Mouse (Mus musculus): ENCODE measurements at regions not wholly inside any gene's neighbourhood (a gene's known extent, or its start where the extent isn't known, plus 50 kb on each side); places are given as distances from the start of the nearest gene placed in this dataset.

GRCm38 (mm10) chr13:20661243-20661642 lies 132.7 kb upstream of the Aoah start:
- no peak for DNase-seq (ENCODE audit: low spot score in 2 of 2)

- DNase-seq (ENCODE audit: low spot score in 2 of 2) = no peak
Measured at GRCm38 (mm10) chr13:20678754-20679153, 115.2 kb upstream of the Aoah start.

DNA sequence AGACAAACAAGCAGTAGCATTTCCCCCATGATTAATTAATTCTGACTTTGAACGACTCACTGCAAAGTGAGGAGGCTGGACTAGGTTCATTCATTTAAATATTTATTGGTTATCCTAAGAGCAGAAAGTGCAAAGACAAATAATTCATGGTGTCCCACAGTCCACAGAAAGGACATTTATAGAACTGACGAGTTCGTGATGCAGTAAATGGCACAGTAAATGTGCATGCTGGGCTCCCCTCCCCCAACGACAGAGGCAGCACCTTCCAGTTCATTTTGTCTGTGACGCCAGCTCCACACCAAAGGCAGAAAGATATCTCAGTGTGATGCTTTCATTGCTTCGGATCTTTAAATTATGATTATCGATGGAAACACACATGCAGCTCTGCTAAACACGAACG lies 107.0 kb upstream of the Aoah start:
- no peak for DNase-seq (ENCODE audit: low spot score in 2 of 2)

DNA sequence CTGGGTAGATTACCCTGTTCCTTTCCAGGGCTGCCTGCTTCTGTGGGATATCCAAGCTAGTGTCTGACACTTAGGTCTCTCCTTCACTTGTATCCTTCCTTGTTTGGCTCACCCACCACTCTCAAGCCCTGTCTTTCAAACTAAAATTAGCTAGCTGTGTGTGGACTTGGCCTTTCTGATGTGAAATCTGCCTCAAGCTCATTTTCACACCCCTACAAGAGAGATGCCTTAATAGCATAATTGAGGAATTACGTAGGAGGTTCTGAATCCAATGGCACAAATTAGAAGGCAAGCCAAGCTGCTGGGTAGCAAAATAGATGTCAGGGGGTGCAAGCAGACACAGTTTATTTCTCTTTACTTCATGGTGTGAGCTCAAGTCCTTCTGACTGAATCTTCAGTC lies 106.5 kb upstream of the Aoah start:
- peak in 1 of 2 experiments; percentile 9 for DNase-seq (ENCODE audit: low spot score in 2 of 2)

- DNase-seq (ENCODE audit: low spot score in 2 of 2) = no peak
Measured at GRCm38 (mm10) chr13:20711486-20711885, 82.4 kb upstream of the Aoah start.

DNA sequence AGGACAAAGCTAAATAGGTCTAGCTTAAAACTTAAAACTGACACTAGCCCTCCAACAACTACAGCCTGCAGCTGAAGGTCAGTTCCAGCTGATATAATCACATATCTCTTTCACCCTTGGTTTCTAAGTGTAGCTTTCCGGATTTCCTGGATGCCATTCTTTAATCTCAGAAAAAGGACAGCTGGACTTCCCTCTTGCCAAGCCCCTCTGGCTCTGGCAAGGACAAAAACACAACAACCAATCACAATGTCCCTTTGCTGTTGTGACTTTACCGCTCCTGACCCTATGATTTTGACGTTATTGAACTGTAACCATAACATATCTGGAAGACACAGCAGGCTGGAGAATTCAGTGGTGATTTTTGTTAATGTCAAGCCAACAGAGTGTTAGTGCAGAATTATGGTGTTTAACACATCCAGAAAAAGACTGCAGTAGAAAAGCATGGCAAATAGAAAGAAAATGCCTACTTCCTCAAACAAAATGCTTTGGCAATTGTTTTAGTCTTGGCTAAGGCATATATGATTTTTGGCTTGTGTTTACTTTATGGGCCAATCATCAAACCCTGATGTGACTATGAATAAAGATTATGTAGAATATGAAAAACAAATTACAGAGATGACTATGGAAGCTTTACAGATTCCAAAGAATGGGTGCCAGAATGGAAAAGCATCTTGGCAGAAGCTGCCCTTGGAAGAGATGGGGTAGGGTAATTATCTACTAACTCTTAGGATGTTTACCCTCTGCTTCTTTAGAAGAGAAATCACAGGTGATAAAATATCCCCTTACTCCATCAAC lies 70.4 kb upstream of the Aoah start:
- no peak for DNase-seq (ENCODE audit: low spot score in 2 of 2)

GRCm38 (mm10) chr13:20724419-20724818 lies 69.5 kb upstream of the Aoah start:
- no peak for DNase-seq (ENCODE audit: low spot score in 2 of 2)

GRCm38 (mm10) chr13:20725556-20725955 lies 68.4 kb upstream of the Aoah start:
- no peak for DNase-seq (ENCODE audit: low spot score in 2 of 2)

DNA sequence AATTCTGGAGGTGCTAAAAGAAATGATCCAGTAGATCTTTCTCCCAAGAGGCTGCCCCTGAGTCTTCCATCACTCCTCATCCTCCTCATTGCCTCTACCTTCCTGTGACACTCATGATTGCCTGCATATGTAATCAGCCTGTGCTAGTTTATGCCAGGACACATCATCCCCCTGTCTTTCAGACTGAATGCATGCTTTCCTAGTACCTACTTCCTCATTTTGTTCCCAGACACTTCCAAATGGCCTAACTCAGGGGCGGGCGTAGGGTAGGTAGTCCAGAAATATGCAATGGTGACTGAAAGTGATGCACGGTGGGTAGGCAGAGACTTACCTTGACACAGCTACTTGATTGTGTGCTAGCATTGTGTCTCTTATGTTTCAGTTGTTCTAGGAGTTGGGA lies 65.8 kb upstream of the Aoah start:
- DNase-seq (ENCODE audit: low spot score in 2 of 2) = no peak

- DNase-seq (ENCODE audit: low spot score in 2 of 2) = no peak
Measured at GRCm38 (mm10) chr13:20733046-20733445, 60.9 kb upstream of the Aoah start.

DNA sequence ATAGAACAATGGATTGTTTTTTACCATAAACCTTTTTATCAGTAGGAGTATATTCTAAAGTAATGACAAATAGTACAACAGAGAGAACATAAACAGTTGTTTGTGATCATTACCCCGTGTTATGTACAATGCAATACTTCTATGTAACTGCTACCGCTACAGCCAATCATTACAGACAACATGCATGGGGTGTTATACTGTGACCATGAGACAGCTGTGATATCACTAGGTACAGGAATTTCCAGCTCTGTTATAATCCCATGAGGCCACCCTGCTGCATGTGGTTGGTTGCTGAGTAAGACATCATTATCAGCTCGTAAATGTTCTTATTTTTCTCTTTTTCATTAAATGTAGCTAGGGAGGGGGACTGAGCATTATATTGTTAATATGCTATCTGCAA lies 59.6 kb upstream of the Aoah start:
- no peak for DNase-seq (ENCODE audit: low spot score in 2 of 2)

DNA sequence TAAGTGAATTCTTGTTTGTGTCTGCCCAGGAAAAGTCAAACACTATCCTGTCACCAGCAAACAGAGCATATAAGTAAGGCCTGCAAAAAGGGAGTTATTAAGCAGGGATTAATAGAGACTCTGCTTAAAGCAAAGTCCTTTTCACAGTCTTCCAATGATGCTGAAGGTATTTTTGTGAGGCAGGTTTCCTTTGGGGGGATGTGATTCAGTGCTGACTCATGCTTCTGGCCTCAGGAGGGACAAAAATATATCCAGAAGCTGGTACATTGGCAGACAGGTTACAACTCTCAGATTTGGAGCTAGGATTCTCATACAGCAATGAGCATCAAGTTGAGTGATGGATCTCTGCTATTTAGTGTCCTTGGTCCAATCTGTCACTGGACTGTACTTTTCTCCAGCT lies 57.3 kb upstream of the Aoah start:
- DNase-seq (ENCODE audit: low spot score in 2 of 2) = peak in 1 of 2 experiments; percentile 17
